Mouse (Mus musculus) embryonic facial prominence, embryonic 12.5 days (tissue): Measurements from ENCODE around the gene Abhd17a. TPM values are rescaled to one million over a fixed set of nuclear protein-coding genes. Genes with fewer than 3 reads are reported as not detected.

Source experiments
- ATAC-seq: fragments of 200-750 bp; cut with Nextera tagmentation; 2 replicates; pipeline ENCODE4 v1.8.0; 2017; ENCODE audit not compliant: insufficient number of reproducible peaks, insufficient read depth, low FRiP score, low TSS enrichment
- H3K27ac ChIP-seq: fragments of 300-500 bp; sonication (generic); 2 replicates; pipeline ENCODE4 v1.5.1; 2016; ENCODE audit warnings: mild to moderate bottlenecking
- H3K27me3 ChIP-seq: fragments of 300-500 bp; sonication (generic); 2 replicates; pipeline ENCODE4 v1.6.1; 2016; ENCODE audit warnings: mild to moderate bottlenecking, moderate library complexity
- H3K36me3 ChIP-seq: fragments of 300-500 bp; sonication (generic); 2 replicates; pipeline ENCODE4 v1.6.1; 2016; ENCODE audit warnings: mild to moderate bottlenecking
- H3K4me1 ChIP-seq: fragments of 300-500 bp; sonication (generic); 2 replicates; pipeline ENCODE4 v1.6.1; 2016
- H3K4me2 ChIP-seq: fragments of 300-500 bp; sonication (generic); replicated peaks from 2 replicates; pipeline ENCODE4 v1.6.1; 2016; ENCODE audit warnings: mild to moderate bottlenecking, moderate library complexity
- H3K4me3 ChIP-seq: fragments of 300-500 bp; sonication (generic); 2 replicates; pipeline ENCODE4 v1.5.1; 2016; ENCODE audit warnings: mild to moderate bottlenecking
- H3K9ac ChIP-seq: fragments of 300-500 bp; sonication (generic); 2 replicates; pipeline ENCODE4 v1.6.1; 2016; ENCODE audit warnings: mild to moderate bottlenecking, moderate library complexity
- H3K9me3 ChIP-seq: fragments of 300-500 bp; sonication (generic); 2 replicates; pipeline ENCODE4 v1.6.1; 2016; ENCODE audit warnings: mild to moderate bottlenecking, moderate library complexity
- WGBS: fragments of 180-500 bp; shearing (Covaris S2); methylation state at CpG from one replicate; pipeline ENCODE4 v1.1.7; 2016; 5-methylcytosine and 5-hydroxymethylcytosine counted together
- polyA plus RNA-seq: library from polyadenylated mRNA; unstranded; fragments of >200 nt; fragmentation: Nextera tagmentation; extraction: Ambion mirVana; gene quantifications from 2 replicates; pipeline ENCODE4 v1.2.1, GENCODE M21; 2016

The Abhd17a gene
- polyA plus RNA-seq: 123 and 125 TPM in 2 replicates

GRCm38 (mm10) chr10:80589879-80590854, at the start of gene Abhd17a:
TSS of gene Abhd17a (minus strand) at chr10:80590341.
- WGBS: 1% methylated on average over 72 of the region's 73 CpGs

DNA sequence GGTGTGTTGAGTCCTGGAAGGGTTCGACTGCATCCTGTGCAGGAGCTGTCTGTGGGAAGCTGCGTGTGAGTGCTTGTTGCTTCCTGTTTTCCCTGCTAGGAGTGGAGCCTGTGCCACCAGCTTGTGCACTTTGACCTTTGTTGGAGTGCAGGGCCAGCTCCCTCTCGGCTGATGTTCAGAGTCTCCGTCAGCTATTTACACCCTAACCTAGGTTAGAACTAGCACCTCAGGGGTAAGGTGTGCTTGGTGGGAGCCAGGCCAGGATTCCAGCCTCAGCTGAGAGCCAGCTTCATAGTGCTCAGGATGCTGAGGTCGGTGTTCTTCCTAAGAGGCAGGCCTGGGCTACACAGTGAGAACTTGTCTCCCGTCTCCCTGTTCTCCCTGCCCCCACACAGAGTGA, 45.2 kb upstream of the Abhd17a start:
- 76% methylated on average over 6 of the region's 6 CpGs for WGBS
- Histone ChIP-seq H3K36me3 (peaks cover 67% of the 10 kb centered on the region), H3K4me2 (no peak overlapping the region), H3K27ac (no peak overlapping the region), H3K27me3 (no peaks in the 10 kb centered on the region), H3K9me3 (no peaks in the 10 kb centered on the region), H3K4me1 (no peaks in the 10 kb centered on the region), H3K4me3 (no peak overlapping the region), H3K9ac (no peak overlapping the region)
- no peak for ATAC-seq

More at GRCm38 (mm10) chr10:80589879-80590854, at the start of gene Abhd17a:
- H3K9me3 ChIP-seq: no peaks in the 10 kb centered on the region
- peak within 1 kb of the TSS; percentile 84 for H3K9ac ChIP-seq
- peak within 1 kb of the TSS; percentile 93 for H3K4me3 ChIP-seq
- ATAC-seq: peak; percentile 78
- H3K4me2 ChIP-seq: peak within 1 kb of the TSS; percentile 87
- H3K27me3 ChIP-seq: no peaks in the 10 kb centered on the region
- peaks cover 19% of the 10 kb centered on the region for H3K4me1 ChIP-seq
- peak within 1 kb of the TSS; percentile 50 for H3K27ac ChIP-seq
- peaks cover 10% of the 10 kb centered on the region; the same call in 1 of the 2 replicates for H3K36me3 ChIP-seq

DNA sequence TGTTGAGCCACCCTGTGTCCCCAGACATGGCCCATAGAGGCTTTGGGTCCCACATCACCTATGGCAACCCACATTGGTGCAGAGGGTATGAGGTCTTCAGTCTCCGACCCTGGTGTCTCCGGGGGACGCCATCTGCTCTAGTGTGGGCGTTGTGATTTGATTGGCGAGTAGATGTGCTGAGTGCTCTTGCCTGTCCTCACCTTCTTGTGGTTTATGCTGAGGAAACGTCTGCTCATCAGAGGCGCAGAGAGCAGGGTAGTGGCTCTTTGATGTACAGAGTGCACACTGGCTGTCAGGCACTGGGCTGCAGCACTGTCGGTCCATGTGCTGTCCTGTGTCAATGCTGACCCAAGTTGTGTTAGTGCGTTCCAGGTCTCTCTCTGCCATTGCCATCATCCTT, 38.8 kb upstream of the Abhd17a start:
- Histone ChIP-seq H3K9me3 (no peaks in the 10 kb centered on the region), H3K27ac (no peak overlapping the region), H3K36me3 (peaks cover 14% of the 10 kb centered on the region), H3K4me1 (peaks cover 18% of the 10 kb centered on the region), H3K4me2 (no peak overlapping the region), H3K4me3 (no peak overlapping the region), H3K27me3 (no peaks in the 10 kb centered on the region), H3K9ac (no peak overlapping the region)
- 86% methylated on average over 9 of the region's 9 CpGs for WGBS
- ATAC-seq: no peak

DNA sequence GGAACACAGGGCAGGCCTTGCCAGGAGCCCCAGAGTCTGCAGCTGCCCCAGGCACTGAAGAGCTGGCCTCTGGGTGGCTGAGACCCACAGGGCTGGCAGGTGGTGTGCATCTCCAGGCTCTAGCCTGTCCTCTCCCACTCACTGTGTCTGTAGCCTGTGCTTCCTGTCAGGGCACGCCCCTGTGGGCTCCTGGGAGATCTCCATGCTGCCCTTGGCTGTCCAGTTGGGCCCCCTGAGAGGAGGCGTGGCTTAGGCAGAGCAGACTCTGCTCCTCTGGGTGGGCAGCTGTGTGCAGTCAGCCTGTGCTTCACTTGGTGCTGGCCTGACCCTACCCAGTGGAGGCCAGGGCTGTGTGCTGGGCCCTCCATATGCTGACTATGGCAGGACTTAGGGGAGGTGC, 37.5 kb upstream of the Abhd17a start:
- H3K27me3 ChIP-seq: no peaks in the 10 kb centered on the region
- H3K9me3 ChIP-seq: no peaks in the 10 kb centered on the region
- H3K36me3 ChIP-seq: peaks cover 11% of the 10 kb centered on the region; the same call in 1 of the 2 replicates
- no peak overlapping the region for H3K27ac ChIP-seq
- no peak overlapping the region for H3K9ac ChIP-seq
- no peak overlapping the region for H3K4me2 ChIP-seq
- ATAC-seq: no peak
- H3K4me3 ChIP-seq: no peak overlapping the region
- peaks cover 22% of the 10 kb centered on the region for H3K4me1 ChIP-seq
- WGBS: 43% methylated on average over 2 of the region's 2 CpGs

DNA sequence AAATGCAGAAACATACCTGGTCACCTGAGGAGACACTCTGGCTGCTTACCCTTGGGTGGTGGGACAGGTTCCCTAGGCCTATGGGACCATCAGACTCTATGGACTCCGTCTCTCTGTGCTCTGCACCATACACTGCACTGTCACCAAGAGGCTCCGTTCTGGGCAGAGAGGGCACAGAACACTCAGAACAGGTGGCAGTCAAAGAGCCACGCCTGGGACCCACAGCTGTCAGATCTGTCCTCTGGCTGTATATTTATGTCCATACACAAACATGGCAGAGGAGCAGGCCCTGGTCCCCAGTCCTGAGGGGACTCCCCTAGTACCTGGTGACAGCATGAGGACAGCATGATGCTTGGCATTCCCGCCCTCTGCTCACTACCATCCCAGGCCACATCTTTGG, 35.6 kb upstream of the Abhd17a start:
- Histone ChIP-seq H3K27ac (no peak overlapping the region), H3K36me3 (peaks cover 11% of the 10 kb centered on the region; the same call in 1 of the 2 replicates), H3K9ac (no peak overlapping the region), H3K4me3 (no peak overlapping the region), H3K4me1 (peaks cover 28% of the 10 kb centered on the region), H3K9me3 (no peaks in the 10 kb centered on the region), H3K4me2 (no peak overlapping the region), H3K27me3 (no peaks in the 10 kb centered on the region)
- 91% methylated on average over 4 of the region's 4 CpGs for WGBS
- no peak for ATAC-seq

GRCm38 (mm10) chr10:80623457-80624191, 33.5 kb upstream of the Abhd17a start:
- Histone ChIP-seq H3K9me3 (no peaks in the 10 kb centered on the region), H3K36me3 (no peaks in the 10 kb centered on the region), H3K4me1 (peaks cover 28% of the 10 kb centered on the region), H3K4me2 (peak overlapping the region; percentile 93), H3K4me3 (peak overlapping the region; percentile 82), H3K9ac (peak overlapping the region; percentile 91), H3K27me3 (no peaks in the 10 kb centered on the region), H3K27ac (peak overlapping the region; percentile 87)
- ATAC-seq: no peak
- WGBS: 11% methylated on average over 15 of the region's 15 CpGs

DNA sequence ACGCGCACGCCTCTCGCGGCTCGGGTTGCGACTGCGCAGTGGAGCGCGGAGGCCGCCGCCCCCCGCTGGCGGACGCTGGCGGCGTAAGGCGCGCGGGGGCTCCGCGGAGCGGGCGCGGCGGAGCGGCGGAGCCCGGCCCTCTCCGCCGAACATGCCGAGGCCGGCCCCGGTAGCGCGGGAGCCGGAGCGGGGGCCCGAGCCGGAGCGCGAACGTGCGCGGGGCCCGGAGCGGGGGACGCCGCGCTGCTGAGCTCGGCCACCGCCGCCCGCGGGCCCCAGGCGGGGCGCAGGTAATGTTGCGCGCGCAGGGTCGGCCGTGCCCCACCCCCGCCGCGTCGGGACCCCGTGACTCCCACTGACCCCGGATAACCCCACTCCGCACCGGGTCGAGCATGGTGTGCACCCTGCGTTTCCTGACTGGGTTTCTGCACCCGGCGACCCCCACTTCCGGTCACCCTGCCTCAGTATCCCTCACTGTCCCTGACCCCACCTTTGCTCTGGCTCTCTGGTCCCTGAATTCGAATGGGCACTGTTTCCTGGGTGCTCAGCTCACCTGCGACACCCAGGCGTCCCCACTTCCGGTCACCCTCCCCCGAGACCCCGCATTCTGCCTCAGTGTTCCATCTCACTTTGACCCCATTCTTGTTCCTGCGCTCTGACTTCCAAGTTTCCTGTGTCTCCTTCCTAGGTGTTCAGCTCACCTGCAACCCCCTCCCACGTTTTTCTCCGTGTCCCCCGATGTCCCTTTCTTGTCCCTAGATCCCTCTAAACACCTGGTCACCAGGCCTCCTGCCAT, 32.7 kb upstream of the Abhd17a start, which contains the start of gene Csnk1g2:
TSS of gene Csnk1g2 (plus strand) at position 178 of the 796 bp plus-strand sequence.
- H3K4me3 ChIP-seq: peak within 1 kb of the TSS; percentile 82
- H3K27me3 ChIP-seq: no peaks in the 10 kb centered on the region
- H3K27ac ChIP-seq: peak within 1 kb of the TSS; percentile 88
- H3K9ac ChIP-seq: peak within 1 kb of the TSS; percentile 91
- peaks cover 28% of the 10 kb centered on the region for H3K4me1 ChIP-seq
- WGBS: under 1% methylated on average over 72 of the region's 85 CpGs
- H3K36me3 ChIP-seq: no peaks in the 10 kb centered on the region
- ATAC-seq: no peak
- no peaks in the 10 kb centered on the region for H3K9me3 ChIP-seq
- H3K4me2 ChIP-seq: peak within 1 kb of the TSS; percentile 93

DNA sequence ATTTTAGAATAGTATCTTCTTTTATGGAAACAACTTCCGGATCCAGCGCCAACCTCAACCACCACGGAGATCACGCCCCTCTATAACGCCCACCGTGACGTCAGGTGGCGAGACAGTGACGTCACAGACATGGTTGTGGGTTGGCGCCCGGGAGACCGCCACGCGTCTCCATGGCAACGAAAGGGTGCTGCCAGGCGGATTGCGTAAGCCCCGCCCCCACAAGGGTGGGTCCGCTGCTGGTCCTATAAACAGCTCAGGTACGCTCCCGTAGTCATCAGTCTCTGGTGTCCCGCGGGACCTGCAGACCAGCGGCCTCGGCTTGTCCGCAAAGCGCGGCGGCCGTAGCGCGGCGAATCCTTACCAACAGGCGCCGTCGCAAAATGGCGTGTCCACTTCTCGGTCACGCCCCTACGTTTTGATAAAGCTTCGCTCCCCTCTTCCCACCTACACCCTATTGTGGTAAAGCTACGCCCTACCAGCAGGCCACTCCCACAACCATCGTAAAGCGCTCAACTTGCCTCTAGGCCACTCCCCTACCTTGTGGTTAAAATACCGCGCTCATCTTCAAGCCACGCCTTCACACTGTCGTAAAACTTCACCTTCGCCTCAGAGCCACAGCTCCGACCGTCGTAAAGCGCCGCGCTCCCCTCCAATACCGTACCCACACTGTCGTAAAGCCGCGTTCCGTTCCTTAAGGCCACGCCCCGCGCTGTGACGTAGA, 32.0 kb upstream of the Abhd17a start:
- H3K4me1 ChIP-seq: peaks cover 24% of the 10 kb centered on the region
- no peaks in the 10 kb centered on the region for H3K36me3 ChIP-seq

DNA sequence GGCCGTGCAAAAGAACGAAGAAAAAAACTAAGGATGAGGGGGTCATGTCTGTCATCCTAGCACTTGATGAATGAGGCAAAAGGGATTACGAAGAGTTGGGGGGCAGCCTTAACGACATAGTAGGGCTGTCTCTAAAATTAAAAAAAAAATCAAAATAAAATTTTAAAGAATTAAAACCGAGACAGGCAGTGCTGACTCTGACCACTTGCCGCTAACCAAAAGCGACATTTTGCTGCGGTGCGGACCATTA, 31.5 kb upstream of the Abhd17a start:
- peaks cover 24% of the 10 kb centered on the region for H3K4me1 ChIP-seq
- peak overlapping the region; percentile 82 for H3K4me3 ChIP-seq
- peak overlapping the region; percentile 56 for H3K4me2 ChIP-seq
- peak overlapping the region; percentile 49 for H3K9ac ChIP-seq
- H3K36me3 ChIP-seq: no peaks in the 10 kb centered on the region
- WGBS: 5% methylated on average over 9 of the region's 9 CpGs
- no peak for ATAC-seq
- peak overlapping the region; percentile 88 for H3K27ac ChIP-seq
- no peaks in the 10 kb centered on the region for H3K27me3 ChIP-seq
- H3K9me3 ChIP-seq: no peaks in the 10 kb centered on the region

More for the DNA sequence above, 32.0 kb upstream of the Abhd17a start:
- no peaks in the 10 kb centered on the region for H3K9me3 ChIP-seq
- H3K4me2 ChIP-seq: peak overlapping the region; percentile 93
- WGBS: under 1% methylated on average over 64 of the region's 64 CpGs
- no peaks in the 10 kb centered on the region for H3K27me3 ChIP-seq
- peak overlapping the region; percentile 88 for H3K27ac ChIP-seq
- peak; percentile 93 for ATAC-seq
- H3K9ac ChIP-seq: peak overlapping the region; percentile 91
- H3K4me3 ChIP-seq: peak overlapping the region; percentile 82

DNA sequence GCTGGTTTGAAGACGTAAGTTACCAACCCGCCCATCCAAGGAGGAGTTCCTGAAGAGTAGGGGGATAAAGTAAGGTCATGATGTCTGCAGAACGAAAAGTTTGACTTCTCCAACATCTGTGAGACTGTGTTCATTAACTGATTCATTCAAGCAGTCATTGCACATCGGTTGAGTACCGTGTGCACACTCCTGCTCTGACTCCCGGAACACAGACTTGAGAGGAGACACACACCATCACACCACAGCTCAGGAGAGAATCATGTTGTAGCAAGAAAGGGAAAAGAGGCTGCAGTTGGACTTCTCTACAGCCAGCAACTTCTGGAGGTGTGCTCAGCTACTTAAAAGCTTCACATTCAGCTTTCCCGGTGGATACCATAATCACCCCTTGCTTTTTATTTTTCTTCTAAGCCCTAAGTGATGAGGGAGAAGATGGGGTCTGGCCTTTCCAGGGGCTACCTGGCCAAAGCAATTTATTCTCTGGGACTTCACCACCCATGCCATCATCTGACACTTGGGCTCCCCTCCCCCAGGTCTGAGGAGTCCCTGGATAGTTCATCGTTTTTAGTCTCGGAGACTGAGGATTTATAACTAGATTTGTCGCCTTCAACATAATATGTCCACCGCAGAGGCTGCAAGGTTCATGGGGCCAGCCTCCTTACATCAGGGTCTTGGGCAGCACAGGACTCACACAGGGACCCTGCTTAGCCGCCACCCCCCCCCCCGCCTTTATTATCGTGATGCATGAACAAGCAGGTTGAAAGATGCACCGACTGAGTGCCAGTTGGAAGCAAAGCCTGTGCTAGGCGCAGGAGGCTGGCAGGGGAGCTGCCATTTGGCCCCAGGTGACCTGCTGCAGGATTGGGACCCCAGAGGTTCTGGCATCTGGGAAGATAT, 30.9 kb upstream of the Abhd17a start:
- Histone ChIP-seq H3K4me3 (peak overlapping the region; percentile 82), H3K27ac (peak overlapping the region; percentile 88), H3K4me2 (peak overlapping the region; percentile 56), H3K4me1 (peaks cover 24% of the 10 kb centered on the region), H3K9ac (peak overlapping the region; percentile 49), H3K27me3 (no peaks in the 10 kb centered on the region), H3K9me3 (no peaks in the 10 kb centered on the region), H3K36me3 (no peaks in the 10 kb centered on the region)
- WGBS: 62% methylated on average over 16 of the region's 16 CpGs
- ATAC-seq: no peak
